Comparison of ENCODE assay signal across 9 mouse cellular contexts in genomic region chr10:77007433-77008108, GRCm38 (mm10). TPM values are rescaled to one million over a fixed set of nuclear protein-coding genes. Genes with fewer than 3 reads are reported as not detected.
A peak's percentile ranks its signal among the peaks of the same experiment; 100 is the strongest.
DNase-seq lines count a peak whose midpoint lies in the region; ATAC-seq lines count a peak whose summit lies in the region.
"Had no signal": no experiment of that assay in that cellular context is flagged by ENCODE, and none has a peak within 500 bp of the region (broad histone marks: within the 10 kb centered on the region; RNA-seq: fewer than 3 reads in every experiment).

No protein-coding gene starts in this region.

- H3K4me1 ChIP-seq in forebrain, embryonic 14.5 days (ENCODE audit: control insufficient read depth, insufficient read depth, low read length), result no peaks in the 10 kb centered on the region
- H3K4me1 ChIP-seq in neural tube, embryonic 15.5 days, result peaks cover 15% of the 10 kb centered on the region

- no peak for ATAC-seq in forebrain, embryonic 14.5 days
- no peak; the same call in 1 of the 2 replicates for ATAC-seq in neural tube, embryonic 15.5 days (ENCODE audit: low FRiP score)

- no peaks in the 10 kb centered on the region for H3K27me3 ChIP-seq in forebrain, embryonic 14.5 days (replicated peaks; ENCODE audit: control insufficient read depth, insufficient read depth, low read length)
- no peaks in the 10 kb centered on the region for H3K27me3 ChIP-seq in neural tube, embryonic 15.5 days (replicated peaks)

- peak overlapping the region; percentile 74; the same call in 1 of the 2 replicates for H3K27ac ChIP-seq in forebrain, embryonic 14.5 days (ENCODE audit: low read depth, low read length)
- H3K27ac ChIP-seq in neural tube, embryonic 15.5 days (replicated peaks), result peak overlapping the region; percentile 65; the same call in 1 of the 2 replicates

- H3K36me3 ChIP-seq in forebrain, embryonic 14.5 days (ENCODE audit: control insufficient read depth, insufficient read depth, low read length), result no peaks in the 10 kb centered on the region
- H3K36me3 ChIP-seq in neural tube, embryonic 15.5 days, result no peaks in the 10 kb centered on the region

- H3K4me3 ChIP-seq in forebrain, embryonic 14.5 days (ENCODE audit: low read depth, low read length), result no peak overlapping the region
- H3K4me3 ChIP-seq in neural tube, embryonic 15.5 days (replicated peaks), result no peak overlapping the region

- no peaks in the 10 kb centered on the region for H3K9me3 ChIP-seq in forebrain, embryonic 14.5 days (replicated peaks; ENCODE audit: control insufficient read depth, low read length)
- no peaks in the 10 kb centered on the region for H3K9me3 ChIP-seq in neural tube, embryonic 15.5 days (replicated peaks)

- no peak overlapping the region for H3K4me2 ChIP-seq in forebrain, embryonic 14.5 days (ENCODE audit: low read length)
- no peak overlapping the region for H3K4me2 ChIP-seq in neural tube, embryonic 15.5 days

- peak; percentile 30 to 45 for DNase-seq in cerebellum, postnatal 14 days
- no peak for DNase-seq in cerebellum, adult 11 months
- DNase-seq in forebrain, embryonic 14.5 days (ENCODE audit: low spot score), result no peak
- DNase-seq in kidney, postnatal 25 days, result peak; percentile 73 to 89
- no peak for DNase-seq in layer of hippocampus, postnatal 25 days (ENCODE audit: extremely low spot score in 1 of 2, low spot score in 1 of 2)
- no peak for DNase-seq in MN1 (ENCODE audit: low spot score)
- DNase-seq in thymus, postnatal 4 days, result no peak

- H3K9ac ChIP-seq in forebrain, embryonic 14.5 days (ENCODE audit: low read length), result peak overlapping the region; percentile 26; the same call in 1 of the 2 replicates
- H3K9ac ChIP-seq in neural tube, embryonic 15.5 days (replicated peaks), result no peak overlapping the region

- 51% methylated on average over 8 of the region's 8 CpGs for WGBS in forebrain, embryonic 14.5 days
- 35% methylated on average over 8 of the region's 8 CpGs for WGBS in neural tube, embryonic 15.5 days

RNA-seq across cellular contexts. Expression of gene Slc19a1, which starts 24.5 kb away (rescaled TPM):
- 33.1 and 38.0 TPM in 2 replicates for polyA plus RNA-seq in forebrain, embryonic 14.5 days (2014; fragmentation: Nextera tagmentation; extraction: Ambion mirVana)
- 37.9 and 39.2 TPM in 2 replicates for polyA plus RNA-seq in neural tube, embryonic 15.5 days (2015; fragmentation: Nextera tagmentation; extraction: Ambion mirVana)
- total RNA-seq in layer of hippocampus, postnatal 25 days (2021), result 10 to 100 TPM; 20.9 to 23.1 TPM

RNA-seq across cellular contexts. Expression of gene Pcbp3, which starts 45.9 kb away (rescaled TPM):
- polyA plus RNA-seq in forebrain, embryonic 14.5 days (2014; fragmentation: Nextera tagmentation; extraction: Ambion mirVana), result 30.5 and 39.0 TPM in 2 replicates
- 98.8 and 103 TPM in 2 replicates for polyA plus RNA-seq in neural tube, embryonic 15.5 days (2015; fragmentation: Nextera tagmentation; extraction: Ambion mirVana)
- 10 to 100 TPM; 63.6 to 66.6 TPM for total RNA-seq in layer of hippocampus, postnatal 25 days (2021)
- total RNA-seq: CH12.LX had no signal

Comparison
In these comparisons a context has a peak if more than half of its experiments do, and no peak if none do; other contexts are left out.
1. DNase-seq: peak in cerebellum, postnatal 14 days (2 of 2) and kidney, postnatal 25 days (2 of 2); none in cerebellum, adult 11 months (single experiment), forebrain, embryonic 14.5 days (single experiment), layer of hippocampus, postnatal 25 days (0 of 2), MN1 (single experiment) and thymus, postnatal 4 days (single experiment).